Mouse (Mus musculus) neural tube, embryonic 14.5 days (tissue): ENCODE measurements around the gene S100a2. TPM values are rescaled to one million over a fixed set of nuclear protein-coding genes. Genes with fewer than 3 reads are reported as not detected.

Experiments used
- ATAC-seq: fragments of 200-750 bp; cut with Nextera tagmentation; 2 replicates; pipeline ENCODE4 v1.8.0; 2017; ENCODE audit warnings: low read depth, mild to moderate bottlenecking, moderate TSS enrichment, moderate library complexity
- H3K27ac ChIP-seq: fragments of 300-500 bp; sonication (generic); 2 replicates; pipeline ENCODE4 v1.5.1; 2014; ENCODE audit warnings: low read depth, mild to moderate bottlenecking, control low read depth, low read length, moderate library complexity, mixed read lengths
- H3K27me3 ChIP-seq: fragments of 300-500 bp; sonication (generic); 2 replicates; pipeline ENCODE4 v1.6.1; 2014; ENCODE audit warnings: low read length; ENCODE audit not compliant: control insufficient read depth, insufficient read depth
- H3K36me3 ChIP-seq: fragments of 300-500 bp; sonication (generic); 2 replicates; pipeline ENCODE4 v1.6.1; 2014; ENCODE audit warnings: low read length, mixed read lengths; ENCODE audit not compliant: control insufficient read depth, insufficient read depth
- H3K4me1 ChIP-seq: fragments of 300-500 bp; sonication (generic); 2 replicates; pipeline ENCODE4 v1.6.1; 2014; ENCODE audit warnings: low read length; ENCODE audit not compliant: control insufficient read depth, insufficient read depth
- H3K4me2 ChIP-seq: fragments of 300-500 bp; sonication (generic); 2 replicates; pipeline ENCODE4 v1.6.1; 2014; ENCODE audit warnings: mild to moderate bottlenecking, low read depth, low read length, control low read depth
- H3K4me3 ChIP-seq: fragments of 300-500 bp; sonication (generic); 2 replicates; pipeline ENCODE4 v1.5.1; 2014; ENCODE audit warnings: low read depth, low read length, control low read depth, mixed read lengths
- H3K9ac ChIP-seq: fragments of 300-500 bp; sonication (generic); replicated peaks from 2 replicates; pipeline ENCODE4 v1.6.1; 2014; ENCODE audit warnings: low read depth, mild to moderate bottlenecking, control low read depth, low read length, mixed read lengths
- H3K9me3 ChIP-seq: fragments of 300-500 bp; sonication (generic); 2 replicates; pipeline ENCODE4 v1.6.1; 2016; ENCODE audit warnings: low read length; ENCODE audit not compliant: control insufficient read depth
- WGBS: fragments of 180-500 bp; shearing (Covaris S2); extraction: QIAGEN DNeasy Blood & Tissue Kit; methylation state at CpG from one replicate; pipeline ENCODE4 v1.1.7; 2014; 5-methylcytosine and 5-hydroxymethylcytosine counted together
- polyA plus RNA-seq: library from polyadenylated mRNA; unstranded; fragments of >200 nt; fragmentation: Nextera tagmentation; extraction: Ambion mirVana; gene quantifications from 2 replicates; pipeline ENCODE4 v1.2.1, GENCODE M21; 2014

S100a2 gene
- polyA plus RNA-seq, 1 experiment from 2014 or later: not detected

GRCm38 (mm10) chr3:90576351-90577001 is 13.6 kb upstream of the S100a2 start:
- H3K27ac ChIP-seq: no peak overlapping the region
- WGBS: 77% methylated on average over 10 of the region's 10 CpGs
- no peak for ATAC-seq
- no peak overlapping the region for H3K4me2 ChIP-seq
- no peaks in the 10 kb centered on the region for H3K4me1 ChIP-seq
- H3K4me3 ChIP-seq: no peak overlapping the region
- no peaks in the 10 kb centered on the region for H3K9me3 ChIP-seq
- H3K9ac ChIP-seq: no peak overlapping the region
- H3K27me3 ChIP-seq: no peaks in the 10 kb centered on the region
- no peaks in the 10 kb centered on the region for H3K36me3 ChIP-seq

GRCm38 (mm10) chr3:90579433-90579832 is 10.6 kb upstream of the S100a2 start:
- no peak for ATAC-seq
- H3K4me1 ChIP-seq: no peaks in the 10 kb centered on the region
- no peak overlapping the region for H3K9ac ChIP-seq
- H3K27ac ChIP-seq: no peak overlapping the region
- no peaks in the 10 kb centered on the region for H3K27me3 ChIP-seq
- no peaks in the 10 kb centered on the region for H3K9me3 ChIP-seq
- 81% methylated on average over 7 of the region's 7 CpGs for WGBS
- H3K36me3 ChIP-seq: no peaks in the 10 kb centered on the region
- H3K4me3 ChIP-seq: no peak overlapping the region
- no peak overlapping the region for H3K4me2 ChIP-seq

- no peak for ATAC-seq
- Histone ChIP-seq H3K9ac (no peak overlapping the region), H3K4me1 (no peaks in the 10 kb centered on the region), H3K27me3 (no peaks in the 10 kb centered on the region), H3K4me3 (no peak overlapping the region), H3K4me2 (no peak overlapping the region), H3K27ac (no peak overlapping the region), H3K9me3 (no peaks in the 10 kb centered on the region), H3K36me3 (no peaks in the 10 kb centered on the region)
- WGBS: 93% methylated on average over 5 of the region's 5 CpGs
Observed at GRCm38 (mm10) chr3:90581141-90581540, 8.9 kb upstream of the S100a2 start.

- WGBS: 95% methylated on average over 1 of the region's 1 CpGs
- no peak for ATAC-seq
Observed at GRCm38 (mm10) chr3:90582156-90582555, 7.9 kb upstream of the S100a2 start.

GRCm38 (mm10) chr3:90582556-90582955 is 7.5 kb upstream of the S100a2 start:
- H3K27ac ChIP-seq: no peak overlapping the region
- H3K9me3 ChIP-seq: no peaks in the 10 kb centered on the region
- H3K4me3 ChIP-seq: no peak overlapping the region
- ATAC-seq: no peak
- 85% methylated on average over 4 of the region's 4 CpGs for WGBS
- H3K4me2 ChIP-seq: no peak overlapping the region
- H3K36me3 ChIP-seq: no peaks in the 10 kb centered on the region
- H3K27me3 ChIP-seq: no peaks in the 10 kb centered on the region
- H3K4me1 ChIP-seq: no peaks in the 10 kb centered on the region
- no peak overlapping the region for H3K9ac ChIP-seq

More at GRCm38 (mm10) chr3:90582156-90582555, 7.9 kb upstream of the S100a2 start:
- no peak overlapping the region for H3K4me3 ChIP-seq
- no peak overlapping the region for H3K9ac ChIP-seq
- H3K4me2 ChIP-seq: no peak overlapping the region
- no peaks in the 10 kb centered on the region for H3K4me1 ChIP-seq
- no peaks in the 10 kb centered on the region for H3K9me3 ChIP-seq
- no peaks in the 10 kb centered on the region for H3K27me3 ChIP-seq
- no peak overlapping the region for H3K27ac ChIP-seq
- H3K36me3 ChIP-seq: no peaks in the 10 kb centered on the region

- WGBS: 75% methylated on average over 3 of the region's 3 CpGs
- no peaks in the 10 kb centered on the region for H3K36me3 ChIP-seq
- no peak overlapping the region for H3K4me2 ChIP-seq
- H3K9ac ChIP-seq: no peak overlapping the region
- no peak for ATAC-seq
- no peaks in the 10 kb centered on the region for H3K9me3 ChIP-seq
- H3K4me1 ChIP-seq: no peaks in the 10 kb centered on the region
- H3K27me3 ChIP-seq: no peaks in the 10 kb centered on the region
- no peak overlapping the region for H3K4me3 ChIP-seq
- no peak overlapping the region for H3K27ac ChIP-seq
Observed at GRCm38 (mm10) chr3:90583893-90584292, 6.2 kb upstream of the S100a2 start.

GRCm38 (mm10) chr3:90585595-90585994 is 4.5 kb upstream of the S100a2 start:
- 33% methylated on average over 5 of the region's 5 CpGs for WGBS
- H3K36me3 ChIP-seq: no peaks in the 10 kb centered on the region
- H3K27me3 ChIP-seq: no peaks in the 10 kb centered on the region
- no peak overlapping the region for H3K9ac ChIP-seq
- no peaks in the 10 kb centered on the region for H3K9me3 ChIP-seq
- H3K4me3 ChIP-seq: no peak overlapping the region
- no peak overlapping the region for H3K4me2 ChIP-seq
- ATAC-seq: peak; percentile 28; the same call in 1 of the 2 replicates
- no peaks in the 10 kb centered on the region for H3K4me1 ChIP-seq
- no peak overlapping the region for H3K27ac ChIP-seq

GRCm38 (mm10) chr3:90586016-90586643 is 3.9 kb upstream of the S100a2 start:
- Histone ChIP-seq H3K9me3 (no peaks in the 10 kb centered on the region), H3K4me3 (no peak overlapping the region), H3K4me2 (no peak overlapping the region), H3K27me3 (no peaks in the 10 kb centered on the region), H3K9ac (no peak overlapping the region), H3K27ac (no peak overlapping the region), H3K4me1 (no peaks in the 10 kb centered on the region), H3K36me3 (no peaks in the 10 kb centered on the region)
- WGBS: 87% methylated on average over 15 of the region's 15 CpGs
- ATAC-seq: no peak

- Histone ChIP-seq H3K36me3 (no peaks in the 10 kb centered on the region), H3K9me3 (no peaks in the 10 kb centered on the region), H3K27me3 (no peaks in the 10 kb centered on the region), H3K9ac (no peak overlapping the region), H3K4me1 (no peaks in the 10 kb centered on the region), H3K4me3 (no peak overlapping the region), H3K27ac (no peak overlapping the region), H3K4me2 (no peak overlapping the region)
- 79% methylated on average over 10 of the region's 10 CpGs for WGBS
- ATAC-seq: no peak
Observed at GRCm38 (mm10) chr3:90586906-90587305, 3.1 kb upstream of the S100a2 start.
